Mouse (Mus musculus): ENCODE results near the gene Heatr1.
"Not testable (repeated sequence)": the region's sequence is repeated elsewhere in the genome, so short reads cannot be mapped to it uniquely, and the experiment has no call there.

Gene Heatr1

DNA sequence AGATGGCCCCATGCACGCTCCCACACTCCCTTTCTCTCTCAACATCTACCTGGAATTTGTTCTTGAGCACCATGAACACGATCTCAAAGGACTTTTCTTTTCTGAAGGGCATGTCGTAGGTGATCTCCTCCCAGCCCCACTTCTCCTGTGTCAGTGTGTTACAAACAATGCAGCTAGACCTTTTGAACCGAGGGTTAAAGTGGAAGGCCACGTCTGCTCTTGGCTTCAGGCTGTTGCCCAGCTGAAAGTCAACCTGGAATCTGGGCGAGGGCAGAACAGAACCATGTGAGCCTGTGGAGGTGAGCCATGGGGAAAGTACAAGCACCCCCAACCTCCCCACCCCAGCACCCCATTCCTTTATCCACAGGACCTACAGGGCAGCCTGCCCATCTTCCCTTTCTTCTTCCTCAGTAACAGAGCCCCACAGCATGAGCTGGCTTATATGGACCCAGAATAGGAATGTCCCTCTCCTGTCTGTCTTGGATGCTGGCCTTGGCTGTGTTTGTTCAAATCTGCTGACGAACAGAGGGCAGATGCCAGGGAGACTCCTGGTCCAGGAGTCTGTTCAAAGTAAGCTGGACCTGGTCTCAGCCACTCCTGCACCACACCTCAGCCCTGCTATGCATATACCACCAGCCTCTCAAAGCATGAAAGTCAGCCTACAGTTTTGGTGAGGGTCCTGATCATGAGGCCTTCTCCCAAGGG lies 60.0 kb downstream of the Heatr1 start:
- no peak for DNase-seq (ENCODE audit: low spot score in 2 of 2)

DNA sequence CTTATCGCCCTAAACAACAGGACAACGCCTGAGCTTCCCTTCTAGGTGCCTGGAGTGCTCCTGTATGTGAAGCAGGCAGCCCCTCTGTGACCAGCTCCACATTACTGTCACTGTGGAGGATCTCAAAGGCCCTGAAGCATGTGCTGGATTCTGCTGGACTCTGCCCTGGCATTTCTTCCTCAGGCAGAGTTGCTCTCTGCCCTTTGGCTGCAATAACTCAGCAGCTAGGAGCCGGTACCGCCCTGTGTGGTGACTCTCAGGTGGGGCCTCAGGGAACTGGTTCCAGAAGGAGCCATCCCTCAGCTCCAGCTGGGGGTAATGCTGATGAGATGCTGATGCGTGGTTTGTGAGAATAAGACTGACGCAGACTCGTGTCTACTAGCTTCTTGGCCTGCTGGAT lies 61.9 kb downstream of the Heatr1 start:
- DNase-seq (ENCODE audit: low spot score in 2 of 2) = no peak

DNA sequence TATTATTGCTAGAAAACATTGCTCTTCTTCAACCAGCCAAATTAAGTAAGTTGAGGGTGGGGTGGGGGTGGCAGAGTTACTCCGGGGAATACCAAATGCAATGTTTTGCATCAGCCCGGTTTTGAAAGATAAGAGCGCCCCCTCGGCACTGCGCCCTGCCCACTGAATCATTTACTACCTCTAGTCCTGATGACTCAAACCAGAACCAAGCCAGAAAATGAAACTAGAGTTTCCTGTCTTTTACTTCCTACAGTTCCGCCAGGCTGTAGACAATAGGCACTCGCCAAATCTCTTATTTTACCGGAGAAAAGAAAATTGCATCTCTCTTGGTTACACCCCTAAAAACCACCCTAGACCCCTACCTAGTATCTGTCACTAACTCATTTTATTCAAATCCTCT lies 65.6 kb downstream of the Heatr1 start:
- peak in 1 of 2 experiments; percentile 25 for DNase-seq (ENCODE audit: low spot score in 2 of 2)

DNA sequence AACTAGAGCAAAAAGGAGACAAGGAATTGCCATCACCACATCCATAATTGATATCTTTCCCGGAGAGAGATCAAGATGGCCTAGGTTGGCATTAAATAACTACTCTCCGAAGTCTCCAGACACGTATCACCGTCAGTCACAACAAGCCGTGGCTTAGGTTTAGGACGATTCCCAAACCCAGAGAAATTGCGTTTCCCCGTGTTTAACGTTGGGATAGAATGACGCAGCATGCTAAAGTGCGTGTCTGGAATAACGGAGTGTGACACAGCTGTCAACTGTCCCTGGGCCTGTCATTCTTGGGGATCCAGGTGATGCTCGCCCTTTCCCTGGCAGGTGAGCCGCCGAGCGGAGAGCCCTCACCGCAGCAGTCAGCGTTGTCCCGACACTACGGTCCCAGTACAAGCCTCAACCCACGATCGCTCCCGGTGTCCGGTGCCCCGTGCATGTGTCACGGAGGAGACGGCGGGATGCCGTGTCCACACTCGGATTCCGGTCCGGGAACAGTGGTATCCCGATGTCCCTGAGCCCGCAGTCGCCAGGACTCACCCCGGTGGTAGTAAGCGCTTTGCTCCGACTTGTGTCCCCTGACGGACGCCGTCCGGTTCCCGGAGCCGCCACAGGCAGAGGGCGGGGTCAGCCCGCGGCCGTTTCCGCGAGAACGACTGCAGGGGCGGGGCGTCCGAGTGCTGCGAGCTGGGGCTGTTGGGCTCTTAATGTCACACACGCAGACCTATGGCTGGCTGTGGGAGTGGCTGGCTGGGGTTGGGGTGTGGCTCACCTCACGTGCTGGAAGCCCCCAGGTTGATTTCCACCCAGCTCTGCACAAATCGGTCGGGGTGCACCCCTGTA lies 66.3 kb downstream of the Heatr1 start:
- DNase-seq (ENCODE audit: low spot score in 2 of 2) = peak; percentile 84 to 87

- DNase-seq (ENCODE audit: low spot score in 2 of 2) = no peak
These were observed 66.9 kb downstream of the Heatr1 start for GRCm38 (mm10) chr13:12461730-12462119.

DNA sequence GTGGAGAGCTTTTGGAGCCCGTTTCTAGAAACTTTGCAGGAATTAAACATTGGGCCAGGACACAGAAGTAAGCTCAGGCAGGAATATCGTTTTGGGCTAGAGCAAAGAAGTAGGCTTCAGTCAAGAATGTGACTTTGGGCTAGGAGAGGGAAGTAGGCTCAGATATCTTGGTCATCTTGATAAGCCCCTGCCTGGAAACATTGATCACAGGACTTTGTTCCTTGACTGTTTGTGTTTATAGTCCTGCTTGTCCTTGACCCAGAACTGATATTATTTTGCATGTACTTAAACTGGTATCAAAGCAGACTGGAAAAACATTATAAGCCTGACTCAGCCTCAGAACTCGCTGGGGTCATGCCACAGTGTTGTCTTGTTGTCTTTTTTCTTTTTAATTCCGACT lies 67.8 kb downstream of the Heatr1 start:
- DNase-seq (ENCODE audit: low spot score in 2 of 2) = no peak

DNA sequence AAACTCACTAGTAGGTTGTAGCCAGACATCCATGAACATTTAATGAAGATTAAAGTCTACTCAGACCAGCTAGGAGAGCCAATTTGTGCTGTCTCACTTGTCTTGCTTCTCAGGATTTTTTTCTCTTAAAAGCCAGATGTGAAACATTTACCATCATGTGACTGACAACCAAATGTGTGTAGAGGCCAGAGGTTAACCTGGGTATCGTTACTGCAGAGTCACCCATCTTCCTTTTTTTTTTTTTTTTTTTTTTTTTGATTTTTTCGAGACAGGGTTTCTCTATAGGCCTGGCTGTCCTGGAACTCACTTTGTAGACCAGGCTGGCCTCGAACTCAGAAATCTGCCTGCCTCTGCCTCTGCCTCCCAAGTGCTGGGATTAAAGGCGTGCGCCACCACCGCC lies 69.3 kb downstream of the Heatr1 start:
- not testable (repeated sequence) for DNase-seq (ENCODE audit: low spot score in 2 of 2)

DNA sequence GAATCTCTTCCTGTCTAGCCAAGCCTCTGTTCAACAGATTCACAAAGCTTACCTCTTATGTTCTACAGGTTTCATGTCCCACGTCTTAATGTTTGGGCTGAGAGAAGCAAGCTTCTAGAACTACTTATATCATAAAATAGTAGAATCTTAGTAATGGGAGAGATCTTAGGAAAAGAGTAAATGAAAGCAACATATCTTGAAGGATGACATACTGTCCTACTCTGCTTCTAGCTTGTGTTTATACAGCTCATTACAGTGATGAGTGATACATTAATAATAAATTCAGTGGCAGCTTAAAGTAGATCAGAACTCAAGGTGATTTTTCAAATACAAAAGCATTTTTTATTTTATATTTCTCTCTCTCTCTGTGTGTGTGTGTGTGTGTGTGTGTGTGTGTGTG lies 70.0 kb downstream of the Heatr1 start, which contains the start of gene Lgals8:
Gene Lgals8 (minus strand): TSS at position 101 of the 400 bp plus-strand sequence.
- DNase-seq (ENCODE audit: low spot score in 2 of 2) = no peak

DNA sequence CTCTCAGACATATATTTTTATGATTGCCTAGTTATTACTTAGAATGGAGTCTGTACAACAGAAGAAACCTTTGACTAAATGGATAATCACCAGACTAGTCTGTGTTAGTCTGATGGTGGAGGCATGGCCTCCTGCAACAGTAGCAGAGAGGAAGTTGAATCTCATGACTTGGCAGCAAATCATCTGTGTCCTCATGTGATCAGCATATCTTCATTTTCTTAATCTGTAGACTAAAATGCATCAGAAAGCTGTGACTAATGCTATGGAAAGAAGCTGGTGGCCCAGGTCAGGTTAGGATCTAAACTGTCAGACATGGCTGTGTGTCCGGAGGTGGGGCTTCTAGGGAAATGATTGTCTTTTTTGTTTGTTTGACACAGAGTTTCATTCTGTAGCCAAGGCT lies 73.7 kb downstream of the Heatr1 start:
- no peak for DNase-seq (ENCODE audit: low spot score in 2 of 2)

- peak; percentile 36 to 75 for DNase-seq (ENCODE audit: low spot score in 2 of 2)
These were observed 79.0 kb downstream of the Heatr1 start for GRCm38 (mm10) chr13:12473724-12474378.

GRCm38 (mm10) chr13:12475239-12475638 lies 80.4 kb downstream of the Heatr1 start:
- no peak for DNase-seq (ENCODE audit: low spot score in 2 of 2)

DNA sequence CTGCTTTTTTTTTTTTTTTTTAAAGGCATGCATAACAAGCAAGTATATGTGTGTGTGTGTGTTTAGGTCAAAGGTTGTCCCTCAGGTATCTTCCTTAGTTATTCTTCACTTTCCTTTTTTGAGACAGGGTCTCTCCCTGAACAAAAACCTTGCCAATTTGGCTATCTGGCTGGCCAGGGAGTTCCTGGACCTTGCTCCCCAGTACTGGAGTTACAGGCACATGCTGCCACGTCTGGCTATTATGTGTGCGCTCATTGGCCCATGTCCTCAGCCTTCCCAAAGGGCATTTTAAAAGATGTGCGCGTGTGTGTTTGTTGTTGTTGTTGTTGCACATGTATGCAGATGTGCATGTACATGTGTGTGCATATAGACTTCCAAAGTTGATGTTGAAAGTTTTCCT lies 82.1 kb downstream of the Heatr1 start:
- DNase-seq (ENCODE audit: low spot score in 2 of 2) = no peak

DNA sequence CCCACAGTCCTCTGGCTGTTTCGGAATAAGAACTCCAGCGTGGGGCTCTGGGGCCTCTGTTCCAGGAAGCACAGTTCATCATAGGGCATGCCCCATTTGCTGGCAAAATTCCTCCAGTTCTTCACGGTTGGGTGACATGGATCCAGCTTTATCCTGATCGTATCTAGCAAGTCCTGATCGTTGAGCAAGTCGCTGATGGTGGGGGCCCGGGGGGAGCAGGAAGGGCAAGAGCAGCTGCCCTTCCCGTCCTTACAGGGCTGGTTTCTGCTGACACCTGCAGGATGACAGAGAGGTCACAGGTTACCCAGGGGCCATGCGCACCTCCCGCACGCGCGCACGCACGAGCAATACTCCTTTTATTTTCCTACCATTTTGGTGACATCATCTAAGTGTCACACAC lies 83.5 kb downstream of the Heatr1 start:
- DNase-seq (ENCODE audit: low spot score in 2 of 2) = no peak

GRCm38 (mm10) chr13:12479802-12480201 lies 85.0 kb downstream of the Heatr1 start:
- no peak for DNase-seq (ENCODE audit: low spot score in 2 of 2)

DNA sequence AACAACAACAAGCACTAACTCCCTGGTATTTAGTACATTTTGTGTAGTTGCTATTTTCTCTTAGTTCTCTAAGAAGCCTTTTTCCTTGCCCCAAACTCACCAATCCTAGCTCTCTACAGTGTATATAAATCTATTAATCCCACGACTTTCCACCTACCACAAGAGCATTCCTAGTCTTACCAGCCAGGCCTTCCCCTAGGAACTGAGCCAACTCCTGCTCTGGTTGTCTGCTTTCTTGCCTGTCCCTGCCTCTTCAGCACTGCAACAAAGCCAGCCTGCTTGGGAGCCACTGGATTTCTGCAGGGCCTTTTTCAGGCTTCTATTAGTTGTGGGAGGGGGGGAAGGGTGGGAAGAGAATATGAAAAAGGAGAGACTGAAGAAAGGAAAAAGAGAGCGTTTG lies 90.4 kb downstream of the Heatr1 start:
- no peak for DNase-seq (ENCODE audit: low spot score in 2 of 2)

DNA sequence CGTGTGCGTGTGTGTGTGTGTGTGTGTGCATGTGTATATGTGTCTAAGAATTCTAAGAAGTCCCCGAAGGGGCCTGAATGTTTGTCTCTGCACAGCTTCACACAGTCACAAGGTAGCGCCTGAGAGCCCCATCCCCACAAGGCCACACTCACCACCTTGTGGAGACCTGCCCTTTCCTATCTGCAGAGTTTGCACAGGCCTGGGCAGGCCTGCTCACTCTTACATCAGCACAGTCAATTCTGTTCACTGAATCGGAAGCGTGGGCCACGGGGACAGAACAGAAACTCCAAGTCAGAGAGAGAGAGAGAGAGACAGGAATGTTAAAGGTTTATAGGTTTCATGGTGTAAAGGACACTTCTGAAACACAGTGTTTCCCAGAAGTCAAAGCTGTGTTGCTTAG lies 90.8 kb downstream of the Heatr1 start:
- DNase-seq (ENCODE audit: low spot score in 2 of 2) = no peak

Data from frontal cortex, postnatal 10 days (tissue).